Mouse (Mus musculus) heart, embryonic 15.5 days (tissue): ENCODE measurements around the gene Ncoa6. TPM values are rescaled to one million over a fixed set of nuclear protein-coding genes. Genes with fewer than 3 reads are reported as not detected.

ENCODE experiments used
- ATAC-seq: fragments of 200-750 bp; cut with Nextera tagmentation; replicated peaks from 2 replicates; pipeline ENCODE4 v1.8.0; 2017; ENCODE audit warnings: low read depth, moderate TSS enrichment; ENCODE audit not compliant: insufficient number of reproducible peaks, insufficient read depth, low FRiP score
- H3K27ac ChIP-seq: fragments of 300-500 bp; sonication (generic); 2 replicates; pipeline ENCODE4 v1.5.1; 2015; ENCODE audit warnings: mild to moderate bottlenecking, inconsistent platforms
- H3K27me3 ChIP-seq: fragments of 300-500 bp; sonication (generic); 2 replicates; pipeline ENCODE4 v1.6.1; 2015; ENCODE audit warnings: inconsistent platforms
- H3K36me3 ChIP-seq: fragments of 300-500 bp; sonication (generic); 2 replicates; pipeline ENCODE4 v1.6.1; 2015; ENCODE audit warnings: mild to moderate bottlenecking, inconsistent platforms
- H3K4me1 ChIP-seq: fragments of 300-500 bp; sonication (generic); replicated peaks from 2 replicates; pipeline ENCODE4 v1.6.1; 2015; ENCODE audit warnings: inconsistent platforms
- H3K4me2 ChIP-seq: fragments of 300-500 bp; sonication (generic); 2 replicates; pipeline ENCODE4 v1.6.1; 2015; ENCODE audit warnings: inconsistent platforms, mild to moderate bottlenecking, moderate library complexity
- H3K4me3 ChIP-seq: fragments of 300-500 bp; sonication (generic); 2 replicates; pipeline ENCODE4 v1.5.1; 2015; ENCODE audit warnings: mild to moderate bottlenecking, inconsistent platforms
- H3K9ac ChIP-seq: fragments of 300-500 bp; sonication (generic); 2 replicates; pipeline ENCODE4 v1.6.1; 2015; ENCODE audit warnings: mild to moderate bottlenecking, inconsistent platforms
- H3K9me3 ChIP-seq: fragments of 300-500 bp; sonication (generic); replicated peaks from 2 replicates; pipeline ENCODE4 v1.6.1; 2016; ENCODE audit warnings: inconsistent platforms
- WGBS: fragments of 180-500 bp; shearing (Covaris S2); methylation state at CpG from one replicate; pipeline ENCODE4 v1.1.7; 2015; ENCODE audit warnings: mixed read lengths; 5-methylcytosine and 5-hydroxymethylcytosine counted together
- polyA plus RNA-seq: library from polyadenylated mRNA; unstranded; fragments of >200 nt; fragmentation: Nextera tagmentation; extraction: Ambion mirVana; gene quantifications from 2 replicates; pipeline ENCODE4 v1.2.1, GENCODE M21; 2015

Gene Ncoa6
- polyA plus RNA-seq, 1 experiment from 2014 or later, result 14.5 TPM

DNA sequence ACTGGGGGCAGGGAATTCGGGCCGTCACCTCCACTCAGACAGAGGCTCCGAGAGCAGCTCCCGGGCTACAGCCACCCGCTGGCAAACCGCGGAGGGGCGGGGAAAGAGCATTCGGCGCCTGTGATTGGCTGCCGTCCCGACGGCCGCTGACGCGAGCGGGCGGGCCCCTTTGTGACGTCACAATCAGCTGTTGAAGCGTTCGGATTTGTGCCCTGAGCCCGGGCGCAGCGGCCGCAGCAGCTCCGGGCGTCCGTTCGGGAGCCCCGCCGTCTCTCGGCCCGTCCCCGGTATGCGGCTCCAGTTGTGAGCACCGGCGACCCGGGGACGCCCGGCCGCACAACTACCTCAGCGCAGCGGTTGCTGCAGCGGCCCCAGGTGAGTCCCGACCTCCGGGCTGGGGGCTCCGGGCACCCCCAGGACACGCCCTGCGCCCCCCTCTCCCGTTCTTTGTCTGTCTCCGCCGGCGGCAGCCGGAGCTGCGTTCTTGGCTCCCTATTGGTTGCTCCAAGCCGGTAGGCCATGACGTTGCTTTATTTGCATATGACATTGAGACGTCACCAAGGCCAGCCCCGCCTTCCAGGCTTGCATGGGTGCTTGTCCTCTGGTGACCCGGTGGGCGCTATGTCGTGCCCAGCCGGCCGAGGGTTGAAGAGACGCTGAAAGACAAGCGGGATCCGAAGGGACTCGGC lies 91.9 kb downstream of the Ncoa6 start:
- Histone ChIP-seq H3K9me3 (no peaks in the 10 kb centered on the region), H3K36me3 (peaks cover 18% of the 10 kb centered on the region), H3K4me3 (peak overlapping the region; percentile 75), H3K9ac (peak overlapping the region; percentile 89), H3K4me1 (peaks cover 45% of the 10 kb centered on the region), H3K4me2 (peak overlapping the region; percentile 83), H3K27ac (peak overlapping the region; percentile 98), H3K27me3 (peaks cover 5% of the 10 kb centered on the region; the same call in 1 of the 2 replicates)
- peak; percentile 92 for ATAC-seq
- WGBS, result under 1% methylated on average over 68 of the region's 68 CpGs

DNA sequence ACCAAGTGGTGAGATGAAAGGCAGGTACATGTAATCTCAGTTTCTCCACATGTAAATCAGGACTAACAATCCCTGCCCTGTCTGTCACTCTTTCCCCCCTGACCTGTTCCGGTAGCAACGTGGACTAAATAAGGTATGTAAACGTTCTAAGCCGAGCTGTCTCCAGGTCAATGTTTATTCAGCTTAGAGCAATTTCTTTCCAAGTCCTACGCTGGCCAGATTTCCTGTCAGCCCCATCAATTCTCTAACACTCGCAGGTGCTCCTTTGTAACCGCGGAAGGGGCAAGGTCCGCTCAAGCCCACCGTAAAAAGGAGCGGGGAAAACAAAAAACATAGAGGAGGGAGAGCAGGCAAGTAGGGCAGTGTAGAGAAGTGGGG lies 92.6 kb downstream of the Ncoa6 start:
- 3% methylated on average over 11 of the region's 11 CpGs for WGBS

DNA sequence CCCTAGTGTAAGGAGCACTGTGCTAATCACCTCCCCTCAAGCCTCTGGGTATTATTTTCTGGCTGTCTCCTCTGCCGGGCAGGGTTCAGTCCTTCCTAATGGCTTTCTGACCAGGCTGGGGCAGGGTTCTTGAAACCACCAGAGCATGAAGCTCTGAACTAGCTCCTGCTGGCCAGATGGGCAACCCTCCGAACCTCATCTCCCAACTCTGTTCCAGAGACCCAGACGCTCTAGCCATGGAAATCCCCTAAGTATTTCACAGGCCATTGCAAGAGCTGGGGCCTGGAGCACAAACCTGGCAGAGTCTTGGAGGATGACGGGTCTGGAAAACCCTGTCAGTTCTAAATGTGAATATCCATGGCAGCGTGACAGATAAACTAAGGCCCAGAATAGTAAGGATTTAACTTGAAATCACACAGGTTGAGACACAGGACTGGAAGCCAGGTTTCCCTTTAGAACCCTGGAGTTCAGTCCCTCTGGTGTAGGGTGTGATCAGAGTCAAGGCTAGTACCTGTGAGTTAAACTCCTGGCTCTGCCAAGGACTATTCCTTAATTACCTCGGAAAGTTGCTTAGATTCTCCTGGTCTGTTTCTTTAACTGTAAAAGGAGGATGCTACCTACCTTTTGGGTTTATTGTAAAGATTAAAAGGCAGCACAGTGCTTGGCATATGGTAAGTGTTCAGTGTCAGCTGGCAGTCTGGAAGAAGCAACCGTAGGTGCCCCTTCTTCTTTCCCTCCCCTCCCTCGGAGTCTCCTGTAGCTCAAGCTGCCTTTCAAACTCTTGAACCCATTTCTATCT lies 93.2 kb downstream of the Ncoa6 start, which contains the start of gene Trp53inp2:
Trp53inp2 (plus strand) TSS at position 799 of the 799 bp plus-strand sequence.
- H3K9ac ChIP-seq, result peak within 1 kb of the TSS; percentile 89
- no peak for ATAC-seq
- H3K4me1 ChIP-seq, result peaks cover 32% of the 10 kb centered on the region
- H3K27ac ChIP-seq, result peak within 1 kb of the TSS; percentile 98
- peak within 1 kb of the TSS; percentile 83 for H3K4me2 ChIP-seq
- H3K4me3 ChIP-seq, result peak within 1 kb of the TSS; percentile 75
- peaks cover 5% of the 10 kb centered on the region; the same call in 1 of the 2 replicates for H3K36me3 ChIP-seq
- H3K9me3 ChIP-seq, result no peaks in the 10 kb centered on the region
- 57% methylated on average over 8 of the region's 8 CpGs for WGBS
- peaks cover 5% of the 10 kb centered on the region; the same call in 1 of the 2 replicates for H3K27me3 ChIP-seq

More for the DNA sequence above, 92.6 kb downstream of the Ncoa6 start:
- Histone ChIP-seq H3K9ac (peak overlapping the region; percentile 89), H3K4me1 (peaks cover 38% of the 10 kb centered on the region), H3K9me3 (no peaks in the 10 kb centered on the region), H3K27me3 (peaks cover 5% of the 10 kb centered on the region; the same call in 1 of the 2 replicates), H3K27ac (peak overlapping the region; percentile 98), H3K36me3 (peaks cover 11% of the 10 kb centered on the region), H3K4me2 (peak overlapping the region; percentile 83), H3K4me3 (peak overlapping the region; percentile 75)
- no peak for ATAC-seq

DNA sequence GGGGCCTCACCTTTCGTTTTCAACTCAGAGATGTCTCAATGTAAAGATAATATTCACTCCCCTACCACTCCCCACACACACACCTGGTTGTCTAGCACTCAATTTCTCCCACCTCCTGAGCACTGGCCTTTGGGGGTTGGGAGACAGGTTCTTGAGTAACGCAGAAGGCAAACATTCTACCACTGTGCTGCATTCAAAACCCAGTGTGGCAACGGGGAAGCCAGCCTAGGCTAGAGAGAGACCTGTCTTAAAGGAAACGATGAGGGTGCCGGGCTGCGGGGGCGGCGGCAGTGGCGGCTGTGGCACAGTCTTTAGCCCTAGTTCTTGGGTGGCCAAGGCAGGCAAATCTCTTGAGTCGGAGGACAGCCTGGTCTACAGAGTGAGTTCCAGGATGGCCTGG lies 97.5 kb downstream of the Ncoa6 start:
- peaks cover 5% of the 10 kb centered on the region; the same call in 1 of the 2 replicates for H3K27me3 ChIP-seq
- no peak overlapping the region for H3K4me2 ChIP-seq
- WGBS, result 75% methylated on average over 10 of the region's 10 CpGs
- peaks cover 12% of the 10 kb centered on the region for H3K4me1 ChIP-seq
- no peaks in the 10 kb centered on the region for H3K36me3 ChIP-seq
- H3K9ac ChIP-seq, result no peak overlapping the region
- no peak overlapping the region for H3K27ac ChIP-seq
- H3K9me3 ChIP-seq, result no peaks in the 10 kb centered on the region
- ATAC-seq, result no peak
- no peak overlapping the region for H3K4me3 ChIP-seq

DNA sequence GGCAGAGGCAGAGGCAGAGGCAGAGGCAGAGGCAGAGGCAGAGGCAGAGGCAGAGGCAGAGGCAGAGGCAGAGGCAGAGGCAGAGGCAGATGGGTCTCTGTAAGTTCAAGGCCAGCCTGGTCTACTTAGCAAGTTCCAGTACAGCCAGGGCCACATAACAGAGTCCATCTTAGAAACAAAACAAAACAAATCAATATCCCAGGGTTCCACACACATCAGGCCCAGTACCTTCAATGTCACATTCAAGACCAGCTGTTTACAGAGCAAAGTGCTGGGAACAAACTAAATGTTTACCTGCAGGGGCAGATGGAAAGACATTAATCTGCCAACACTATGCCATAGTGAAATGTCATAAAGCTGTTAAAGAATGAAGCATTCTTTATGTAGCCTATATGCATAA lies 99.2 kb downstream of the Ncoa6 start:
- H3K4me3 ChIP-seq, result no peak overlapping the region
- no peak overlapping the region for H3K27ac ChIP-seq
- no peaks in the 10 kb centered on the region for H3K9me3 ChIP-seq
- peaks cover 19% of the 10 kb centered on the region for H3K4me1 ChIP-seq
- ATAC-seq, result no peak
- no peaks in the 10 kb centered on the region for H3K36me3 ChIP-seq
- no peak overlapping the region for H3K4me2 ChIP-seq
- no peak overlapping the region for H3K9ac ChIP-seq
- H3K27me3 ChIP-seq, result no peaks in the 10 kb centered on the region

DNA sequence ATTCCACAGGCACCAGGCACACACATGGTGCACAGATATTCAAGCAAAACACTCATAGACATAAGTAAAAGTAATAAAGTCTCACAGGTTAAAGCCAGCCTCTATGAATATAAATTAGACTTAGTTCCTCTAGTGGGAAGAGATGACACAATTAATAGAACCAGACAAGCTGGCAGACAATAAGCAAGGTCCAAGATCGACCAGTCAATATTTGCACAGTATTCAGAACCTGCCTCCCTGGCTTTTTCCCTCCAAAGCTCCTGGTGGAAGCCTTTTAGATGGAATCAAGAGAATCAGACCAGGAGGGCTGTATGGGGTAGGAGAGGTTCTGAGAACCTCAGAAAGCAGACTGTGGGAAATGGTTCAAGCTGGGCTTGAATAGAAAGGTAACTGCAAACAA lies 99.8 kb downstream of the Ncoa6 start:
- H3K9me3 ChIP-seq, result no peaks in the 10 kb centered on the region
- no peak overlapping the region for H3K4me2 ChIP-seq
- no peaks in the 10 kb centered on the region for H3K27me3 ChIP-seq
- no peaks in the 10 kb centered on the region for H3K36me3 ChIP-seq
- WGBS, result 79% methylated on average over 1 of the region's 1 CpGs
- peaks cover 25% of the 10 kb centered on the region for H3K4me1 ChIP-seq
- ATAC-seq, result no peak
- H3K9ac ChIP-seq, result no peak overlapping the region
- H3K4me3 ChIP-seq, result no peak overlapping the region
- H3K27ac ChIP-seq, result no peak overlapping the region

DNA sequence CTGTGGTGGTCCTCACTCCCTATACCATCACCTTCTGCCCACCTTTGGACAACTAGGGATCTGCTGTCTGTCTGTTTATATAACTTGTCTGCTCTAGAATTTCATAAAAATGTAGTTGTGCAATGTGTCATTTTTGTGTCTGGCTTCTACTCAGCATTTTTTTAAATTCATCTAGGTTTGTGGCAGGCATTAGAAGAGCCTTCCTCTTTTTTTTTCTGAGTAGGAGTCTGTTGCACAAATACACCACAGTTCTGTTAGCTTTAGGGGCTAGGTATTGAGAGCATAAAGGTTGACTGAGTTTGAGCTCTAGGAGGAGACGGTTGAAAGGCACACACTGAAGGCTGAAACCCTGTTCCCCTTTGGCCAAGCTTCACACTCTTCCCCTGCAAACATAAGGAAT lies 100.4 kb downstream of the Ncoa6 start:
- Histone ChIP-seq H3K4me1 (peaks cover 25% of the 10 kb centered on the region), H3K4me2 (no peak overlapping the region), H3K4me3 (no peak overlapping the region), H3K9me3 (no peaks in the 10 kb centered on the region), H3K9ac (no peak overlapping the region), H3K36me3 (no peaks in the 10 kb centered on the region), H3K27me3 (no peaks in the 10 kb centered on the region), H3K27ac (peak overlapping the region; percentile 78; the same call in 1 of the 2 replicates)
- WGBS, result 72% methylated on average over 1 of the region's 1 CpGs
- no peak for ATAC-seq

DNA sequence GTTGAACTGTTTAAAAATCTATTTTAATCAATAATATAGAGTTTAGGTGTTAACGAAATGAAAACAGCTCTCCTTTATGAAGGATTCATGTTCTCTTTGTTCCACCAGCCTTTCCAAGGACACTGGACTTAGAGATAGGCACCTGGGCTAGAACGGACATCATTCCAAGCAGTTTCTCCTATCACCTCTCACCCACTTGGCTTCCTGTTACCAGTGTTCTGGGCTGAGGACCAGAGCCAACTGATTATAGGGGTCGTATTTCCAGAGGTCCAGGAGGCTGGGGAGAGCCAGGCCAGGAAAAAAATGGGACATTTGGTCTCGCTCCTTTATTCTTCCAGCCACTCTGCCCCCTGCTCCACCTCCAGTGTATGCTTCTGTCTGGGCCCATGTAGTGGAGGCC lies 101.2 kb downstream of the Ncoa6 start:
- peak; percentile 39; the same call in 1 of the 2 replicates for ATAC-seq
- H3K27ac ChIP-seq, result peak overlapping the region; percentile 78

DNA sequence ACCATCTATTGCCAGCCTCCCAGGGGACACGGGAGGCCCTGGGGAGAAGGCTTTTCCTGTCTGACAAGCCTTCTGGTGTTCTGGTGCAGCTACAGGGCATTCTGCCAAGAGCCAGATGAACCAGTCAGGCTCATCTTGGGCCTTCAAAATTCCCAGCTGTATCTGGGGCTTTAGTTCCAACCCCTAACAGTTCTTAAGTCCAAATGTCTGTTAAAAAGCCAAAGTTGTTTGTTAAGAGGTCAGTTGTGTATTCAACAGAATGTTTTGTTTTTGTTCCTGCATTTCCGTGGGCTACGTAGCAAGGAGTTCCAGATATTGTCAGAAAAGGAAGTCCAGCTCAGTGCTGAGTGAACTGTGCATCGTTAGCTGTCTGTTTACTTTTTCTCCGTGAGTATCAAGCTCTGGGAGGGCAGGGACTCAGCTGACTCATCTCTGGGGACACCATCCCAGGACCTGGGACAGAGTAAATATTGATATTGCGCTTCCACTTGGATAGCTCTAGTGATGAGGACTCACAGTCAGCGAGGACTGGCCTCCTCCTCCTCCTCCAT lies 104.3 kb downstream of the Ncoa6 start:
- H3K4me1 ChIP-seq, result peaks cover 25% of the 10 kb centered on the region
- H3K27ac ChIP-seq, result peak overlapping the region; percentile 79
- H3K9ac ChIP-seq, result no peak overlapping the region; the same call in 1 of the 2 replicates
- no peak overlapping the region for H3K4me2 ChIP-seq
- 41% methylated on average over 7 of the region's 7 CpGs for WGBS
- H3K36me3 ChIP-seq, result no peaks in the 10 kb centered on the region
- H3K9me3 ChIP-seq, result no peaks in the 10 kb centered on the region
- no peak overlapping the region for H3K4me3 ChIP-seq
- H3K27me3 ChIP-seq, result no peaks in the 10 kb centered on the region
- ATAC-seq, result peak; percentile 57; the same call in 1 of the 2 replicates

More for the DNA sequence above, 101.2 kb downstream of the Ncoa6 start:
- Histone ChIP-seq H3K4me1 (peaks cover 25% of the 10 kb centered on the region), H3K4me2 (peak overlapping the region; percentile 16; the same call in 1 of the 2 replicates), H3K27me3 (no peaks in the 10 kb centered on the region), H3K36me3 (no peaks in the 10 kb centered on the region), H3K9me3 (no peaks in the 10 kb centered on the region), H3K9ac (no peak overlapping the region), H3K4me3 (no peak overlapping the region)
- 25% methylated on average over 4 of the region's 4 CpGs for WGBS

DNA sequence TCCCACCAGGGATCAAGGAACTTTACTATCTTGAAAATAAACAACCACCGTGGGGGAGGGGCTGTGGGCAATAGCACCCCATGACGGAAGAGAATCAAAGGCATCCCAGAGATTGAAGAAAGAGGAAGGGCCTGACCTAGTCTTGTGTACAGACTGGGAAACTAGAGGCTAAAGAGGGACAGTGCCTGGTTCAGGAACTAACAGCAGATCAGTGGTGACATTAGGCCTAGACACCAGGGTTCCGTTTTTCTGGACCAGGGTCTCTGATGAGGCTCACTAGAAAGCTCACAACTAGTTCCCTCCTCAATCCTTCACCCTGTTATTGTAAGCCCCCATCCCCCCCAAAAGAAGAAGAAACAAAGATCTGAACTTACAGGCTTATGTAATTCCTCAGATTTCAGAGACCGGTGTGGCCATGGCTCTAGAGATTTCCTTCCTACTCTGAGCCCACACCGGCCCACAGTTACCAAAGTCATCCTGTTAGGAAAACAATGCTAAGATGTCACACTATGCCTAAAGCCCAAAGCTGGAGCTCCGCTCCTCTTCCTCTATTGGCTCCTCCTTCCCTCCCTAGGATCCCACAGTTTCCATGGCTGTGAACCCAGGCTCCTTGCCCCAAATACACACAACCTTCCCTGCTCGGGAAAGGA lies 105.9 kb downstream of the Ncoa6 start:
- Histone ChIP-seq H3K4me1 (peaks cover 23% of the 10 kb centered on the region), H3K27ac (no peak overlapping the region), H3K9ac (no peak overlapping the region), H3K4me3 (no peak overlapping the region), H3K4me2 (no peak overlapping the region), H3K27me3 (no peaks in the 10 kb centered on the region), H3K9me3 (no peaks in the 10 kb centered on the region), H3K36me3 (no peaks in the 10 kb centered on the region)
- WGBS, result 77% methylated on average over 7 of the region's 7 CpGs
- no peak for ATAC-seq
